Mouse (Mus musculus) brain, embryonic 14.5 days (tissue): Measurements from ENCODE around the gene Thada.

Source experiments
- CTCF ChIP-seq: fragments of 200-500 bp; IDR thresholded peaks from 2 replicates; pipeline ENCODE4 v1.5.1; 2012; ENCODE audit warnings: inconsistent platforms, mild to moderate bottlenecking, moderate library complexity, borderline replicate concordance; ENCODE audit not compliant: insufficient read depth, insufficient read length; ENCODE audit errors: extremely low read depth
- POLR2A ChIP-seq: fragments of 200-500 bp; IDR thresholded peaks from 2 replicates; pipeline ENCODE4 v1.6.1; 2012; ENCODE audit warnings: mild to moderate bottlenecking, inconsistent platforms, borderline replicate concordance; ENCODE audit not compliant: poor library complexity, insufficient read depth, insufficient read length, severe bottlenecking; ENCODE audit errors: extremely low read depth

DNA sequence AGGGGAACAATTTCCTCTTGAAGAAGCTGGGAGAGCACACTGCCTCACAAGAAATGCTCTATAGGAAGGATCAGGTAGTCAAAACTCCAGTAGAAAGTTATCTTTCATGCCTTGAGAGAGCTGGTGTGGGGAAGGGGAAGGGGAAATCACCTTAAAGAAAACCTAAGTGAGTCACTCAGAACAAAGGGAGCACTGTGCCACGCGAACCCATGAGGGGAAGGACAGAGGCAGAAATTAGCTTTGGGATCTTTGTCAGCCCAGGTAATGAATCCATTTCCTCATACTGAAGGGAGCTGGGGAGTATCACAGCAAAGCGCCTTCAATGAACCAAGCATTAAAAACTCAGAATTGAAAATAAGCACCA, 45.7 kb downstream of the Thada start:
- no peak for TF ChIP-seq CTCF
- TF ChIP-seq POLR2A = no peak
